In the genomic region with DNA sequence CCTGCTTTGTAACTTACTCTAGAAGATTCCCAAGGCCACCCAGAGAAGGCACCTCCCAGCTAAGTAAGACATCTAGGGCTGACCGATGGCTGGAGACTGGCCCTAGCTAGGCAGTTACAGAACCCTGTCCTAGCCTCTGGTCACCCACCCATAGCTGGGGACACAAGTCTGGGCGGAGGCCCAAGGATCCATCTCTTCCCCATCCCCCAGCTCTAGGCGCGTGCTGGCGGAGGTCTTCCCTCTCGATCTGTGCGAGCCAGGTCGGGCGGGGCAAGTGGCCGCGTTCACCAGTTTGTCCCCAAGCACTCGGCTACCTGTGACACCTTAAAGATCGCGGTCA, we compare ENCODE assay signal across 9 mouse cellular contexts. TPM values are rescaled to one million over a fixed set of nuclear protein-coding genes. Genes with fewer than 3 reads are reported as not detected.
DNase-seq lines count a peak whose midpoint lies in the region; ATAC-seq lines count a peak whose summit lies in the region.
"Had no signal": no experiment of that assay in that cellular context is flagged by ENCODE, and none has a peak within 500 bp of the region (broad histone marks: within the 10 kb centered on the region; RNA-seq: fewer than 3 reads in every experiment).

No protein-coding gene starts in this region.

- no peak for ATAC-seq in heart, embryonic 16.5 days (replicated peaks; ENCODE audit: extremely low read depth, insufficient read depth, low FRiP score)
- ATAC-seq in liver, embryonic 11.5 days (replicated peaks; ENCODE audit: low FRiP score) = peak; percentile 3; the same call in 1 of the 2 replicates
- ATAC-seq in stomach, embryonic 14.5 days (ENCODE audit: insufficient number of reproducible peaks, insufficient read depth, low FRiP score, low read depth) = 0 out of 2 replicates have a peak, but pooled peaks have one; percentile 10
- no peak for ATAC-seq in activated CD4-positive, CD25-positive, alpha-beta regulatory T cell, adult 4 months

- peaks cover 10% of the 10 kb centered on the region for H3K4me1 ChIP-seq in heart, embryonic 16.5 days (ENCODE audit: control insufficient read depth, insufficient read depth, low read length)
- H3K4me1 ChIP-seq in liver, embryonic 11.5 days (replicated peaks; ENCODE audit: control insufficient read depth, insufficient read depth, low read length) = 0 out of 2 replicates have a peak, but pooled peaks cover 2% of the 10 kb centered on the region
- H3K4me1 ChIP-seq in stomach, embryonic 14.5 days (ENCODE audit: control insufficient read depth, insufficient read depth, low read length) = no peaks in the 10 kb centered on the region

- H3K27ac ChIP-seq in heart, embryonic 16.5 days (ENCODE audit: low read length) = no peak overlapping the region
- no peak overlapping the region for H3K27ac ChIP-seq in liver, embryonic 11.5 days (ENCODE audit: low read depth, low read length)
- H3K27ac ChIP-seq in stomach, embryonic 14.5 days (ENCODE audit: low read length) = no peak overlapping the region
- H3K27ac ChIP-seq: macrophage had no signal

- peak overlapping the region; percentile 67 for H3K9ac ChIP-seq in heart, embryonic 16.5 days (ENCODE audit: low read length)
- H3K9ac ChIP-seq in liver, embryonic 11.5 days (ENCODE audit: low read depth, low read length) = peak overlapping the region; percentile 52
- peak overlapping the region; percentile 43; the same call in 1 of the 2 replicates for H3K9ac ChIP-seq in stomach, embryonic 14.5 days (replicated peaks; ENCODE audit: low read depth, low read length)

- 5% methylated on average over 14 of the region's 14 CpGs for WGBS in heart, embryonic 16.5 days
- 3% methylated on average over 14 of the region's 14 CpGs for WGBS in liver, embryonic 11.5 days
- 2% methylated on average over 14 of the region's 14 CpGs for WGBS in stomach, embryonic 14.5 days

- peak overlapping the region; percentile 59 for H3K4me3 ChIP-seq in heart, embryonic 16.5 days (ENCODE audit: low read length)
- peak overlapping the region; percentile 62 for H3K4me3 ChIP-seq in liver, embryonic 11.5 days (ENCODE audit: low read depth, low read length)
- H3K4me3 ChIP-seq in stomach, embryonic 14.5 days (ENCODE audit: low read depth, low read length) = peak overlapping the region; percentile 49

- H3K4me2 ChIP-seq in heart, embryonic 16.5 days (ENCODE audit: low read depth, low read length) = peak overlapping the region; percentile 77
- peak overlapping the region; percentile 81 for H3K4me2 ChIP-seq in liver, embryonic 11.5 days
- peak overlapping the region; percentile 73 for H3K4me2 ChIP-seq in stomach, embryonic 14.5 days (replicated peaks; ENCODE audit: low read depth, low read length)

- peaks cover 12% of the 10 kb centered on the region for H3K27me3 ChIP-seq in heart, embryonic 16.5 days (ENCODE audit: control insufficient read depth, insufficient read depth, low read length)
- H3K27me3 ChIP-seq in liver, embryonic 11.5 days (replicated peaks; ENCODE audit: control insufficient read depth, insufficient read depth, low read length) = peaks cover 10% of the 10 kb centered on the region
- H3K27me3 ChIP-seq in stomach, embryonic 14.5 days (ENCODE audit: control insufficient read depth, insufficient read depth, low read length) = no peaks in the 10 kb centered on the region

- DNase-seq in left cerebral cortex, adult 18-20 months (ENCODE audit: low spot score in 2 of 2) = peak; percentile 16 to 29
- DNase-seq in left cerebral cortex, adult 11 months (ENCODE audit: low spot score) = no peak
- peak; percentile 74 for DNase-seq in cerebellum, postnatal 14 days
- DNase-seq in liver, embryonic 11.5 days (ENCODE audit: low spot score) = no peak
- DNase-seq in layer of hippocampus, adult 18-20 months (ENCODE audit: low spot score in 2 of 2) = no peak

- no peaks in the 10 kb centered on the region for H3K36me3 ChIP-seq in heart, embryonic 16.5 days (ENCODE audit: control insufficient read depth, insufficient read depth)
- H3K36me3 ChIP-seq in liver, embryonic 11.5 days (ENCODE audit: control insufficient read depth, insufficient read depth, low read length) = no peaks in the 10 kb centered on the region
- no peaks in the 10 kb centered on the region for H3K36me3 ChIP-seq in stomach, embryonic 14.5 days (ENCODE audit: control insufficient read depth, insufficient read depth, low read length)

- no peaks in the 10 kb centered on the region for H3K9me3 ChIP-seq in heart, embryonic 16.5 days (replicated peaks; ENCODE audit: control insufficient read depth, low read length)
- H3K9me3 ChIP-seq in liver, embryonic 11.5 days (ENCODE audit: control insufficient read depth, low read length) = no peaks in the 10 kb centered on the region
- no peaks in the 10 kb centered on the region for H3K9me3 ChIP-seq in stomach, embryonic 14.5 days (ENCODE audit: control insufficient read depth, low read depth, low read length)

RNA-seq across cellular contexts. Expression of gene Lrrc3, which starts 0.5 kb away (rescaled TPM):
- 10 to 100 TPM in 1 of 2 experiments, 1 to 10 TPM in 1; 9.8 to 10.1 TPM for total RNA-seq in left cerebral cortex, adult 18-20 months (2021)
- 1.2 and 1.4 TPM in 2 replicates for polyA plus RNA-seq in heart, embryonic 16.5 days (2015; fragmentation: Nextera tagmentation; extraction: Ambion mirVana)
- polyA plus RNA-seq in liver, embryonic 11.5 days (2014; fragmentation: Nextera tagmentation; extraction: Ambion mirVana) = 8.2 and 10.0 TPM in 2 replicates
- polyA plus RNA-seq in stomach, embryonic 14.5 days (2014; fragmentation: Nextera tagmentation; extraction: Ambion mirVana) = 5.4 and 6.7 TPM in 2 replicates
- polyA plus RNA-seq in activated CD4-positive, CD25-positive, alpha-beta regulatory T cell, adult 4 months (2017; shearing (Covaris generic)) = not detected
- total RNA-seq in layer of hippocampus, adult 18-20 months (2021) = 1 to 10 TPM; 3.8 to 5.0 TPM
- polyA plus RNA-seq: macrophage had no signal

RNA-seq across cellular contexts. Expression of gene Gm3285, which starts 40.1 kb away (rescaled TPM):
- not detected for total RNA-seq in left cerebral cortex, adult 18-20 months (2021)
- not detected in 2 replicates for polyA plus RNA-seq in heart, embryonic 16.5 days (2015; fragmentation: Nextera tagmentation; extraction: Ambion mirVana)
- polyA plus RNA-seq in liver, embryonic 11.5 days (2014; fragmentation: Nextera tagmentation; extraction: Ambion mirVana) = not detected in 2 replicates
- not detected in 2 replicates for polyA plus RNA-seq in stomach, embryonic 14.5 days (2014; fragmentation: Nextera tagmentation; extraction: Ambion mirVana)
- not detected for polyA plus RNA-seq in activated CD4-positive, CD25-positive, alpha-beta regulatory T cell, adult 4 months (2017; shearing (Covaris generic))
- total RNA-seq in layer of hippocampus, adult 18-20 months (2021) = not detected
- polyA plus RNA-seq: macrophage had no signal

RNA-seq across cellular contexts. Expression of gene Gm10318, which starts 49.2 kb away (rescaled TPM):
- total RNA-seq in left cerebral cortex, adult 18-20 months (2021) = not detected
- polyA plus RNA-seq in heart, embryonic 16.5 days (2015; fragmentation: Nextera tagmentation; extraction: Ambion mirVana) = not detected in 2 replicates
- polyA plus RNA-seq in liver, embryonic 11.5 days (2014; fragmentation: Nextera tagmentation; extraction: Ambion mirVana) = not detected in 2 replicates
- not detected in 2 replicates for polyA plus RNA-seq in stomach, embryonic 14.5 days (2014; fragmentation: Nextera tagmentation; extraction: Ambion mirVana)
- not detected for polyA plus RNA-seq in activated CD4-positive, CD25-positive, alpha-beta regulatory T cell, adult 4 months (2017; shearing (Covaris generic))
- total RNA-seq in layer of hippocampus, adult 18-20 months (2021) = not detected
- polyA plus RNA-seq: macrophage had no signal

RNA-seq across cellular contexts. Expression of gene Gm36176, which starts 55.2 kb away (rescaled TPM):
- total RNA-seq in left cerebral cortex, adult 18-20 months (2021) = not detected
- polyA plus RNA-seq in heart, embryonic 16.5 days (2015; fragmentation: Nextera tagmentation; extraction: Ambion mirVana) = not detected in 2 replicates
- not detected in 2 replicates for polyA plus RNA-seq in liver, embryonic 11.5 days (2014; fragmentation: Nextera tagmentation; extraction: Ambion mirVana)
- polyA plus RNA-seq in stomach, embryonic 14.5 days (2014; fragmentation: Nextera tagmentation; extraction: Ambion mirVana) = not detected in 2 replicates
- not detected for polyA plus RNA-seq in activated CD4-positive, CD25-positive, alpha-beta regulatory T cell, adult 4 months (2017; shearing (Covaris generic))
- total RNA-seq in layer of hippocampus, adult 18-20 months (2021) = not detected
- polyA plus RNA-seq: macrophage had no signal

Comparison
In these comparisons a context has a peak if more than half of its experiments do, and no peak if none do; other contexts are left out.
1. DNase-seq: peak in left cerebral cortex, adult 18-20 months (2 of 2) and cerebellum, postnatal 14 days (2 of 2); none in left cerebral cortex, adult 11 months (single experiment), liver, embryonic 11.5 days (single experiment) and layer of hippocampus, adult 18-20 months (0 of 2).
2. ATAC-seq: peak in liver, embryonic 11.5 days (single experiment) and stomach, embryonic 14.5 days (single experiment); none in heart, embryonic 16.5 days (single experiment) and activated CD4-positive, CD25-positive, alpha-beta regulatory T cell, adult 4 months (single experiment).
3. Peak in every context shown above with its lines, with median percentiles within 50 percentile points of each other: H3K4me2 ChIP-seq, H3K4me3 ChIP-seq and H3K9ac ChIP-seq.